Mouse (Mus musculus) left cerebral cortex, postnatal 14 days (tissue): ENCODE results near the gene Olfr49. TPM values are rescaled to one million over a fixed set of nuclear protein-coding genes. Genes with fewer than 3 reads are reported as not detected.
A peak's percentile ranks its signal among the peaks of the same experiment; 100 is the strongest.
"Not testable (repeated sequence)": the region's sequence is repeated elsewhere in the genome, so short reads cannot be mapped to it uniquely, and the experiment has no call there.

ENCODE experiments used
- DNase-seq, 2 experiments: peaks; one replicate each; pipeline ENCODE4 v3.0.0; 2021 to 2022; ENCODE audit warnings: low spot score in 2 of 2, mixed read lengths in 1 of 2
- intact Hi-C: fragments of 180-260 bp; cut with DNase I; formaldehyde crosslinking; loops from one replicate; pipeline ENCODE4 v1.15.1; 2025
- total RNA-seq, 2 experiments: library from RNA; stranded (reverse); gene quantifications; 2 replicates each; pipeline ENCODE4 v1.2.3; 2021

Gene Olfr49
- total RNA-seq, 2 experiments from 2014 or later: not detected

GRCm38 (mm10) chr14:54234231-54235040 is 50.3 kb downstream of the Olfr49 start:
- intact Hi-C loops: no loop called here
- DNase-seq: no peak

GRCm38 (mm10) chr14:54233559-54234143 is 51.1 kb downstream of the Olfr49 start:
- intact Hi-C loops: no loop called here

GRCm38 (mm10) chr14:54232811-54233558 is 51.8 kb downstream of the Olfr49 start:
- intact Hi-C loops: no loop called here
- DNase-seq: peak in 1 of 2 experiments; percentile 48

More at GRCm38 (mm10) chr14:54233559-54234143, 51.1 kb downstream of the Olfr49 start:
- no peak for DNase-seq

GRCm38 (mm10) chr14:54232143-54232542 is 52.6 kb downstream of the Olfr49 start:
- no peak for DNase-seq
- intact Hi-C loops: no loop called here

- no peak for DNase-seq
- intact Hi-C loops: no loop called here
Measured at GRCm38 (mm10) chr14:54231176-54231956, 53.4 kb downstream of the Olfr49 start.

GRCm38 (mm10) chr14:54230638-54231150 is 54.0 kb downstream of the Olfr49 start:
- intact Hi-C loops: no loop called here

GRCm38 (mm10) chr14:54229849-54230248 is 54.9 kb downstream of the Olfr49 start:
- DNase-seq: not testable (repeated sequence)
- intact Hi-C loops: loop anchor here (5.0 to 10.0 kb wide), 5 partner anchors 168 to 412 kb away; partner anchors contain the start of genes Ajuba, Cdh24 and Gm17606

More at GRCm38 (mm10) chr14:54230638-54231150, 54.0 kb downstream of the Olfr49 start:
- no peak for DNase-seq

GRCm38 (mm10) chr14:54228933-54229713 is 55.6 kb downstream of the Olfr49 start:
- no peak for DNase-seq
- intact Hi-C loops: loop anchor here (5.0 to 10.0 kb wide), 5 partner anchors 167 to 413 kb away; partner anchors contain the start of genes Ajuba, Cdh24 and Gm17606

GRCm38 (mm10) chr14:54228501-54228900 is 56.2 kb downstream of the Olfr49 start:
- intact Hi-C loops: loop anchor here (5.0 to 10.0 kb wide), 5 partner anchors 166 to 414 kb away; partner anchors contain the start of genes Ajuba, Cdh24 and Gm17606
- DNase-seq: no peak

Other genes starting within 250 kb of the Olfr49 start
- gene Dad1, start 30.8 kb downstream of the Olfr49 start, total RNA-seq: 100 to 1,000 TPM; 118 to 127 TPM
- 10 to 100 TPM; 50.3 to 51.0 TPM for gene Abhd4, start 30.8 kb downstream of the Olfr49 start, total RNA-seq
- gene Oxa1l, start 75.9 kb upstream of the Olfr49 start, total RNA-seq: 10 to 100 TPM; 61.3 to 65.4 TPM
- 1 to 10 TPM; 1.5 to 2.5 TPM for gene Slc7a7, start 132.8 kb upstream of the Olfr49 start, total RNA-seq
- gene Mrpl52, start 142.0 kb upstream of the Olfr49 start, total RNA-seq: 10 to 100 TPM; 79.5 to 91.5 TPM
- gene Mmp14, start 146.7 kb upstream of the Olfr49 start, total RNA-seq: 10 to 100 TPM; 19.0 to 22.0 TPM
- 10 to 100 TPM; 23.2 to 31.3 TPM for gene Lrp10, start 179.2 kb upstream of the Olfr49 start, total RNA-seq
- gene Rem2, start 191.2 kb upstream of the Olfr49 start, total RNA-seq: 1 to 10 TPM; 7.4 to 9.6 TPM
- 10 to 100 TPM; 69.4 to 72.0 TPM for gene Prmt5, start 232.6 kb upstream of the Olfr49 start, total RNA-seq